Mouse (Mus musculus) cerebellum, adult 2 months (tissue): ENCODE results near the gene Mier3.

Experiments used
- CTCF ChIP-seq: fragments of 200-500 bp; IDR thresholded peaks from 2 replicates; pipeline ENCODE4 v1.5.1; 2011; ENCODE audit warnings: low read depth, mild to moderate bottlenecking, control low read depth, low read length, moderate library complexity, borderline replicate concordance; ENCODE audit not compliant: insufficient read depth
- POLR2A ChIP-seq: fragments of 200-500 bp; IDR thresholded peaks from 2 replicates; pipeline ENCODE4 v1.6.1; 2011; ENCODE audit warnings: low read length, control low read depth, borderline replicate concordance; ENCODE audit not compliant: insufficient read depth

DNA sequence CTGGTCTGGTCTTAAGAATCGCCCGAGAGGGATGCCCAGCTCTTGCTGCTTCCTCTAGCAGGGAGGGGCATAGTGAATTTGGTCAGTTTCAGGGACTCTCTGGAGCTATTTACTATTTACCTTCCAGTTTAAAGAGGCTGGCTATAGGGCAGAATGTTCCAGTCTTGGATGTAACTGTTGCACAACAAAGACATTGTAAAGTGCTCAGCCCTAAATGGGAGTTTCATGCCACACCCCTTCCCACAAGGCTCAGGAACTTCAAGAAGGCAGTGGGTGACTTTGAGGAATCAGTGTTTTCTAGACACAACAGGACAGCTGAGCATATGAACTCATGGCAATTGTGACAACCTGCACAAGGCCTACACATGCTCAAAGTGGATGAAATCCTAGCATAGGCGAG is 3.9 kb upstream of the Mier3 start:
- TF ChIP-seq CTCF (no peak), POLR2A (no peak)
